ENCODE assay signal across 8 mouse cellular contexts in genomic region chr8:57333795-57334551, GRCm38 (mm10). TPM values are rescaled to one million over a fixed set of nuclear protein-coding genes. Genes with fewer than 3 reads are reported as not detected.
DNase-seq lines count a peak whose midpoint lies in the region; ATAC-seq and TF ChIP-seq lines count a peak whose summit lies in the region.

No protein-coding gene starts in this region.

- peak overlapping the region; percentile 45 for H3K4me2 ChIP-seq in lung, embryonic 14.5 days
- H3K4me2 ChIP-seq in embryonic facial prominence, embryonic 15.5 days (replicated peaks), result peak overlapping the region; percentile 45
- H3K4me2 ChIP-seq in midbrain, embryonic 16.5 days (ENCODE audit: low read length), result no peak overlapping the region

- ATAC-seq in lung, embryonic 14.5 days (ENCODE audit: insufficient read depth), result no peak; the same call in 1 of the 2 replicates
- ATAC-seq in embryonic facial prominence, embryonic 15.5 days (ENCODE audit: insufficient number of reproducible peaks, low FRiP score, low TSS enrichment, low read depth), result peak; percentile 71; the same call in 1 of the 2 replicates
- ATAC-seq in hematopoietic stem cell, adult 5-6 weeks (replicated peaks in 1 of 2; ENCODE audit: insufficient read depth in 1 of 2, low FRiP score in 2 of 2, low TSS enrichment in 1 of 2, low read depth in 1 of 2, poor library complexity in 2 of 2, severe bottlenecking in 2 of 2), result peak; percentile 27 to 44; a peak in 3 of 4 replicates
- peak; percentile 39; the same call in 1 of the 2 replicates for ATAC-seq in midbrain, embryonic 16.5 days

- H3K36me3 ChIP-seq in lung, embryonic 14.5 days (ENCODE audit: insufficient read depth), result no peaks in the 10 kb centered on the region
- no peaks in the 10 kb centered on the region for H3K36me3 ChIP-seq in embryonic facial prominence, embryonic 15.5 days
- H3K36me3 ChIP-seq in midbrain, embryonic 16.5 days (ENCODE audit: control insufficient read depth, insufficient read depth, low read length), result no peaks in the 10 kb centered on the region

- WGBS in lung, embryonic 14.5 days, result under 1% methylated on average over 41 of the region's 41 CpGs
- under 1% methylated on average over 41 of the region's 41 CpGs for WGBS in embryonic facial prominence, embryonic 15.5 days
- under 1% methylated on average over 41 of the region's 41 CpGs for WGBS in midbrain, embryonic 16.5 days

- H3K4me1 ChIP-seq in lung, embryonic 14.5 days (ENCODE audit: insufficient read depth), result no peaks in the 10 kb centered on the region
- H3K4me1 ChIP-seq in embryonic facial prominence, embryonic 15.5 days, result peaks cover 14% of the 10 kb centered on the region
- H3K4me1 ChIP-seq in midbrain, embryonic 16.5 days (ENCODE audit: control insufficient read depth, insufficient read depth, low read length), result no peaks in the 10 kb centered on the region

- H3K27ac ChIP-seq in lung, embryonic 14.5 days (ENCODE audit: low read depth), result peak overlapping the region; percentile 46; the same call in 1 of the 2 replicates
- peak overlapping the region; percentile 79 for H3K27ac ChIP-seq in embryonic facial prominence, embryonic 15.5 days (replicated peaks)
- H3K27ac ChIP-seq in midbrain, embryonic 16.5 days (ENCODE audit: low read length), result no peak overlapping the region

- 0 out of 2 replicates have a peak overlapping the region, but pooled peaks have one; percentile 12 for H3K4me3 ChIP-seq in lung, embryonic 14.5 days (ENCODE audit: low read depth, low read length)
- H3K4me3 ChIP-seq in embryonic facial prominence, embryonic 15.5 days (replicated peaks), result peak overlapping the region; percentile 33
- H3K4me3 ChIP-seq in midbrain, embryonic 16.5 days (ENCODE audit: low read depth, low read length), result no peak overlapping the region

- peak; percentile 52 for DNase-seq in lung, embryonic 14.5 days
- no peak for DNase-seq in lung, postnatal 36 days
- DNase-seq in layer of hippocampus, postnatal 14 days (ENCODE audit: low spot score in 2 of 2), result no peak
- no peak for DNase-seq in frontal cortex, postnatal 25 days (ENCODE audit: low spot score in 2 of 2)
- no peak for DNase-seq in left cerebral cortex, adult 18-20 months (ENCODE audit: low spot score in 2 of 2)

- no peak overlapping the region for H3K9ac ChIP-seq in lung, embryonic 14.5 days
- H3K9ac ChIP-seq in embryonic facial prominence, embryonic 15.5 days, result no peak overlapping the region
- no peak overlapping the region for H3K9ac ChIP-seq in midbrain, embryonic 16.5 days (ENCODE audit: low read depth, low read length)

- H3K27me3 ChIP-seq in lung, embryonic 14.5 days (ENCODE audit: insufficient read depth, low read length), result peaks cover 90% of the 10 kb centered on the region
- H3K27me3 ChIP-seq in embryonic facial prominence, embryonic 15.5 days, result peaks cover 94% of the 10 kb centered on the region
- H3K27me3 ChIP-seq in midbrain, embryonic 16.5 days (ENCODE audit: control insufficient read depth, insufficient read depth, low read depth, low read length), result peaks cover 73% of the 10 kb centered on the region

- TF ChIP-seq CTCF in lung, embryonic 14.5 days (IDR thresholded peaks at IDR 0.05; ENCODE audit: low read depth), result no peak

- H3K9me3 ChIP-seq in lung, embryonic 14.5 days (ENCODE audit: low read depth, low read length), result no peaks in the 10 kb centered on the region
- no peaks in the 10 kb centered on the region for H3K9me3 ChIP-seq in embryonic facial prominence, embryonic 15.5 days (replicated peaks)
- H3K9me3 ChIP-seq in midbrain, embryonic 16.5 days (replicated peaks; ENCODE audit: control insufficient read depth, low read length, poor library complexity, severe bottlenecking), result no peaks in the 10 kb centered on the region

RNA-seq across cellular contexts. Expression of gene Hand2, which starts 13.2 kb away (rescaled TPM):
- 0.16 and 0.24 TPM in 2 replicates for polyA plus RNA-seq in lung, embryonic 14.5 days (2014; fragmentation: Nextera tagmentation; extraction: Ambion mirVana)
- 2.3 and 3.8 TPM in 2 replicates for polyA plus RNA-seq in embryonic facial prominence, embryonic 15.5 days (2015; fragmentation: Nextera tagmentation; extraction: Ambion mirVana)
- not detected in 2 replicates for total RNA-seq in hematopoietic stem cell, adult 5-6 weeks (2017)
- not detected in 2 replicates for polyA plus RNA-seq in midbrain, embryonic 16.5 days (2015; fragmentation: Nextera tagmentation; extraction: Ambion mirVana)
- total RNA-seq in layer of hippocampus, postnatal 14 days (2021), result not detected
- not detected for total RNA-seq in left cerebral cortex, adult 18-20 months (2021)
